Mouse (Mus musculus): ENCODE data around the gene Sox15.
A peak's percentile ranks its signal among the peaks of the same experiment; 100 is the strongest.
"Not testable (repeated sequence)": the region's sequence is repeated elsewhere in the genome, so short reads cannot be mapped to it uniquely, and the experiment has no call there.

Gene Sox15

DNA sequence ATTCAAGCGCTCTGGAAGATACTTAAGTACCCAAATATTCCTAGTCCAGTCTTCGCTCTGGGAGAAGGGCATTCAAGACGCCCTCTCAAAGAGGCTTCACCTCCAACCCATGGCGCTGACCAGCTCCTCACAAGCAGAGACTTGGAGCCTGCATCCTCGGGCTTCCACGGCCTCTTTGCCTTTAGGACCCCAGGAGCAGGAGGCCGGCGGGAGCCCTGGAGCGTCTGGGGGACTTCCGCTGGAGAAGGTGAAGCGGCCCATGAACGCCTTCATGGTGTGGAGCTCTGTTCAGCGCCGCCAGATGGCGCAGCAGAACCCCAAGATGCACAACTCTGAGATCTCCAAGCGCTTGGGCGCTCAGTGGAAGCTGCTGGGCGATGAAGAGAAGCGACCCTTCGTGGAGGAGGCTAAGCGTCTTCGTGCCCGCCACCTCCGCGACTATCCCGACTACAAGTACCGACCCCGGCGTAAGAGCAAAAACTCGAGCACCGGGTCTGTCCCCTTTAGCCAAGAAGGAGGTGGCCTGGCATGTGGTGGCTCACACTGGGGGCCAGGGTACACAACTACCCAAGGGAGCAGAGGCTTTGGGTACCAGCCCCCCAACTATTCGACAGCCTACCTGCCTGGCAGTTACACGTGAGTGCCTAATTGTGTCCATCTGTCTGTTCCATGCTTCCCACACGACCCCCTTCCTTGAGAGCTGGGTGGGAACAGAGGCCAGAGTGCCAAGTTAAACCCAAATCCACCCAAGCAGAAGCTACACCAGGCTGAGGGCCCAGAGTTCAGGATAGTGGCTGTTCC is at the start of gene Sox15:
Gene Sox15 (plus strand): TSS at position 51 of the 801 bp plus-strand sequence.
- peak; percentile 90 for DNase-seq

DNA sequence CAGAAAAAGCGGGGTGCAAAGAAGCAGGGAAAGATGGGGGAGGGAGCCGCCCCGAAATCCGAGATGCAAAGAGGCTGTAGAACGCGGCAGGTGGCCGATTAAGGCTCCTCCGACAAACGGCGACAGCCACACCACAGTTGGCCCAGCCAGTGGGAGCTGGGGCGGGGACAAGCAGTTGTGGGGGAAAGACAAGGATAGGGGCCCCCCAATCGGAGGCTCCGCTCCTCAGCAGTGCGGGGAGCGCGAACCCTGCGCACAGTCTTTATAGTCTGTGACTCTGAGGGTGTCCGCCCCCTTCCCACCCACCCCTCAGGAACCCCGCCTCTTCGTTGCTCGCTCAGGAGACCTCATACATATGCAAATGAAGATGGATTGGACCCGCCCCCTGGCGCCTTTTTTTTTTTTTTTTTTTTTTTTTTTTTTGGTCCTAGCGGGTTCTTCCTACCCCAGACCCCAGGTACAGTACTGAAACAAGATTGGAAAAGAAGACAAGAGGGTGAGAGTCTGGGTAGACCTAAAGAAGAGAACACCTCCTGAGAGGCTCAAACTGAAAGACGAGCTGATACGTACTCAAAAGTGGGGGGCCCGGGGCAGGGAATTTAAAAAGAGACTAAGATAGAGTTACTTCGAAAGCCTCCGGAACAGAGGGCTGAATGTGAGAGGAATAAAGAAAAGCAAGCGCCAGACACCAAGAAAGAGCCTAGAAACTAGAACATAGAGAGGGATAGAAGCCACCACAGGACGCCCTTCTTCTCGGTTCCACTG is 49.2 kb upstream of the Sox15 start, which contains the start of gene Atp1b2:
Gene Atp1b2 (minus strand): TSS at position 217 of the 765 bp plus-strand sequence.
- peak; percentile 87 for DNase-seq

GRCm38 (mm10) chr11:69606491-69606795 is 48.7 kb upstream of the Sox15 start:
- no peak for DNase-seq

- DNase-seq: no peak
Measured at GRCm38 (mm10) chr11:69606832-69607231, 48.3 kb upstream of the Sox15 start.

DNA sequence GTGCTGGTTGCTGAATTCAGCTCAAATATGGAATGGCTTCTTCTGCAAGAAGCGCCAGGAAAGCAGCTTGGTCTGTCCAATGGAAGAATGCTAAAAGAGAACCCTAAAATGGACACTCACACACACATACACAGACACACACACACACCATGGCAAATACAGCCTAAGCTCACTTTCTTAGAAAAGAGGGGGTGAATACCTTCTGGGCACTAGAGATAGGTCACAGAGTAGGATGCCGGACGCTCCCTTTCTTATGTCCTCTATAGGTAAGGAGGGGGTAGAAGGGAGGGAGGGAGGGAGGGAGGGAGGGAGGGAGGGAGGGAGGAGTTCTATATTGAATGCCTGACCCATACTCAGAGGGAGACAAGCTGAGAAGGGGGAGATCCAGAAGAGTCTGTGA is 46.6 kb upstream of the Sox15 start:
- no peak for DNase-seq

DNA sequence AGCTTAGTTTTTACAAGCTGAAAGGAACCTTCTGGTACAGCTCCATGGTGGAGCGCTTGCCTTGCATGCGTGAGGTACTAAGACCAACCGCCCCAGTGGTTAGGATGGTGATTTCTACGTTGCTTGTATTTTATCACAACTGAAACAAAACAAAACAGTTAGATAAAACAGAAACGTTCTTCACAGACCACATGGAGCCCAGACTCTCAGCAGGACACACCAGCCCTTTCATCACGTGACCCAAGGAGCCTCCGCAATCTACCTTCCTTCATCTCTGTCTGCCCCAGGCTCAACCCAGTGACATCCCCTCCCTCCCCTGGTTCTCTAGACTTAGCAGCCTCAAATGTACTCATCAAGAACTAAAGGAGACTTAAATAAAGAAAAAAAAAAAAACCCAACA is 45.7 kb upstream of the Sox15 start:
- no peak for DNase-seq

GRCm38 (mm10) chr11:69610899-69611298 is 44.2 kb upstream of the Sox15 start:
- DNase-seq: no peak

DNA sequence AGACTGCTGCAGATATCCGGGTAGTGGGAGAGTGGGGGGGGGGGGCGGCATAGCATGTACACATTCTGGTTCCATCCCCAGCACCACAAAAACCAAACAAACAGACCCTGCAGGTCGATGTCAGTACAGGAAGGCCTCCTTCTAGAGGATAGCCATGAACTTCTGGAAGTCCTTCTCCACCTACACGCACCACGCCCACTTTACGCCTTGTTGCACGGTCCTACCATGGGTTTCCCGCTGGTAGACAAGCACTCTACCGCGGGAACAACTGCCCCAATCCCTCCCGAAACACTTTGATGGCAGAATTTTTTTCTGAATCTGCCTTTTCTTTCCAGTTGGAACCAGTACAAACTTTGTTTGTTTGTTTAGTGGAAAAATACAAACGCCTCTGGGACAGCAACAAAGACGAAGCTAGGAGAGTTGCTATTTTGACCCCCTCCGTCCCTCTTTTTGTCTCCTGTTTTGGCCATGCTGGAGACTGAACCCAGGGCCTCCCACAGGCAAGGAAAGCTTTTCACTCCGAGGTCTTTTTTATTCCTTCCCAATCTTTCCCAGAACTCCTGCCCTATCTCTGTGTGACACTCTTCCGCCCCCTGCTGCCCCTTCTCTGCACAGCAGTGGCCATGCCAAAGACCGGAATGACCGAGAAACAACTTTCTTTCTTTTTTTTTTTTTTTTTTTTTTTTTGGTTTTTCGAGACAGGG is 41.4 kb upstream of the Sox15 start:
- DNase-seq: peak; percentile 86

GRCm38 (mm10) chr11:69614257-69614588 is 40.9 kb upstream of the Sox15 start:
- not testable (repeated sequence) for DNase-seq

GRCm38 (mm10) chr11:69616781-69617180 is 38.3 kb upstream of the Sox15 start:
- DNase-seq: no peak

DNA sequence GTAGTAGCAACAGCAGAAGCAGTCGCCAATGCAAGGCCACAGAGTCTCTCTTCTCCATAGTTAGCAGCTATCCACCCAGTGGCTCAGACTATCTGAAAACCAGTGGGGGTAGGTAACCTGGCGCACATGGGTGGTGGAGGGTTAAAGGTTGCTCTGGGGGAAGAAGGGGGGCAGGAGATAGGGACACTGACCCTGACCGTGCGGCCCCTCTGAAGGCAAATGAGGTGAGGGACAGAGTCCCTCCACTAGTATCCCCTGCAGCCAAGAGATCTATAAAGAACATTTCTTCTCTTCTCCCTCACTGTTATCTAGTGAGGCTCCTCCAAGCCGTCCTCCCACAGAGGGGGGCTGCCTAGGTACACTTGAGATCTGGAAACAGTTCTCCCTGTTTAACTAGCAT is 37.3 kb upstream of the Sox15 start, which contains the start of gene Shbg:
Gene Shbg (minus strand): TSS at position 101 of the 400 bp plus-strand sequence.
- DNase-seq: no peak

- DNase-seq: no peak
Measured at GRCm38 (mm10) chr11:69620394-69621081, 34.6 kb upstream of the Sox15 start.

DNA sequence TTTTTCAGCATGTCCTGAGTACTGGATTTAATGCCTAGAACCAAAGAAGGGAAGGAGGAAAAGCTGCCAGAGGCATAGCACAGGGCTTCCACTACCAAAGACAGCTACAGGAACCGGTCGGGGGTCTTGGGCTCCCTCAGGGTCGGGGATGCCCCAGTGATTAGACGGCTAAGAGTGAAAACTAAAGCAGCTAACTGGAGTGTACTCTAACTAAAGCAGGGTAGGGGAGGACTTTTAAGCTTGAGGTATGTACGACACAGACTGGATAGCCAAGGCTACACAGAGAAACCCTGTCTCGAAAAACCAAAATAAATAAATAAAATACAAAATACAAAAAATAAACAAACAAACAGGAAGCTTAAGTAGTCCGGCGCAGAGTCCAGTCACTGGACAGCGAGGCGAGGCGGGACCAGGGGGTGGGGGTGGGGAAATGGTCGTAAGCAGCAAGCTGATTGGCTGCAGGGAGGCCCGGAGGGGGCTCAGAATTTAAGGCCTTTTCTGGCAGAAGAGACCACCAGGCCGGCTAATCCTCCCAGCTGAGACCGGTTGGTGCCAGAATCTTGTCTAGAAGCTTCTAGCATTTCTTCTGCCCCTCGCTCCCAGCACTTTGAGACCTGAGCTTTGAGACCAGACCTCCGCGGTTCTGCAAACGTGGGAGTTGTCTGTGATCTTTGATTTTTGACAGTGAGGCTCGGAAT is 33.4 kb upstream of the Sox15 start, which contains the start of gene Sat2:
Gene Sat2 (plus strand): TSS at position 454 of the 698 bp plus-strand sequence.
- DNase-seq: peak; percentile 93

DNA sequence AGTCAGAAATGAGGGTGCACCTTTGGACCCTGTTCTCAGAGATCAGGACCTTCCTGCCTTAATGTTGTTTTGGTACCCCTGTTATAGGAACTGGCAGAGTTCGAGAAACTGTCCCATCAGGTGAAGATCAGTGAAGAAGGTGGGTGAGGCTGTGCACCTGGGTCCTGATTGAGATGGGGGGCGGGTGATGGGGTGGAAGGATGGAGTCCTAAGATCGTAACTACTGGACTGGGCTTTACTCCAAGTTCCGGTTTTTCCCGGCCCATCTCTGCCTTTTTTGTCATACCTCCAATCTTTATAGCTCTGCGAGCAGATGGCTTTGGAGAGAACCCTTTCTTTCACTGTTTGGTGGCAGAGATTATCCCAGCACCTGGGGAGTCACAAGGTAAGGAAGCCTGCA is 32.7 kb upstream of the Sox15 start:
- DNase-seq: no peak

- DNase-seq: no peak
Measured at GRCm38 (mm10) chr11:69623006-69623405, 32.1 kb upstream of the Sox15 start.

DNA sequence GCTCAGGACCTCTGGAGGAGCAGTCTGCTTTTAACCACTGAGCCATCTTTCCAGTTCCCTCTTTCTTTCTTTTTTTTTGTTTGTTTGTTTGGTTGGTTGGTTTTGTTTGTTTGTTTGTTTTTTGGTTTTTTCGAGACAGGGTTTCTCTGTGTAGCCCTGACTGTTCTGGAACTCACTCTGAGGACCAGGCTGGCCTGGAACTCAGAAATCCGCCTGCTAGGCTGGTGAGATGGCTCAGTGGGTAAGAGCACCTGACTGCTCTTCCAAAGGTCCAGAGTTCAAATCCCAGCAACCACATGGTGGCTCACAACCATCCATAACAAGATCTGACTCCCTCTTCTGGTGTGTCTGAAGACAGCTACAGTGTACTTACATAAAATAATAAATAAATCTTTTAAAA is 30.8 kb upstream of the Sox15 start:
- DNase-seq: not testable (repeated sequence)

GRCm38 (mm10) chr11:69628286-69628685 is 26.8 kb upstream of the Sox15 start:
- DNase-seq: peak; percentile 89

DNA sequence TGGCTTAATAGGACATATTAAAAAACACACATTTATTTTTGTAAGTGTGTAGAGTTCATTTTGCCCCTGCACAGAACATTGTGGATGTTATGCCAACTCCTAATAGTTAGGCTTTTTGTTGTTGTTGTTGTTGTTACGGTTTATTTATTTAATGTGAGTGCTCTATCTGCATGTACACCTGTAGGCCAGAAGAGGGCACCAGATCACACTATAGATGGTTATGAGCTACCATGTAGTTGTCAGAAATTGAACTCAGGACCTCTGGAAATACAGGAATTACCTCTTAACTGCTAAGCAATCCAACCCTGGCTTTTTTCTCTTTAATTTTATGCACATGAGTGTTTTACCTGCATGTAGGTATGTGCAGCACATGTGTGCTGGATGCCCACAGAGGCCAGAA is 25.3 kb upstream of the Sox15 start:
- peak; percentile 21 for DNase-seq

DNA sequence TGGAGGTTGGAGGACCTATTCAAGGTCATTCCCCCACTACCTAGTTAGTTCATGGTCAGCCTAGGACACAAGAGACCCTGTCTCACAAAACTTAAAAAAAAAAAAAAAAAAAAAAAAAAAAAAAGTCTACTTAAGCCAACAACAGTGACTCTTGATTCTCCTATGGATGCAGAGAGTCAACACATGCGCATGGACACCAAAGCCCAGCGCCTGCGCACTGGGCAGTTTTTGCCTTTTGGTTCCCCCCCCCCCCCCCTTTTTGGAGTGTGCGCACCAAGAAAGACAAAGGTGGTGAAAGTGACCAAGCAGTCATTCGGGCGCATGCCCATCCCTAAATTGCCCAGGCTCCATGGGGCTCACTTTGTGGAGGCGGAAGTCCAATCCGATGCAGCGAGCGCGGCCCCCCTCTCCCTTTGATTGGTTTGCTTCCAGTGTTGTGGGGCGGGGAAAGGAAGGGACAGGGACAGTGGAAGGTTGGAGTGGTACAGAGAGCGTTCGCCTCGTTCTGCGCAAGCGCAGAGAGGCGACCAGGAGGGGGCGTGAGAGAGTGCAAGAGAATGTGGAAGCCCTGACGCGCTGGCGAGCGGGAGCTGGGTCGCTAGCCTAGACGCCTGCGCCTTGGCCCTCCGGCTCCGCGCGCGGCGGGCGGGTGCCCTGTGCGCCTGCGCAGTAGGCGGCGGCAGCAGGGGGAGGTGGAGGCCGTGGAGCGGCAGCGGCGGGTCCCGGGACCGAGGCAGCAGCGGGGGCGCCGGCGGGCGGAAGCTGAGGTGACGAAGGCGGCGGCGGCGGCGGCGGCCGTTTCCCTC is 22.6 kb upstream of the Sox15 start, which contains the start of gene Fxr2:
Gene Fxr2 (plus strand): TSS at position 707 of the 806 bp plus-strand sequence.
- DNase-seq: peak; percentile 99

DNA sequence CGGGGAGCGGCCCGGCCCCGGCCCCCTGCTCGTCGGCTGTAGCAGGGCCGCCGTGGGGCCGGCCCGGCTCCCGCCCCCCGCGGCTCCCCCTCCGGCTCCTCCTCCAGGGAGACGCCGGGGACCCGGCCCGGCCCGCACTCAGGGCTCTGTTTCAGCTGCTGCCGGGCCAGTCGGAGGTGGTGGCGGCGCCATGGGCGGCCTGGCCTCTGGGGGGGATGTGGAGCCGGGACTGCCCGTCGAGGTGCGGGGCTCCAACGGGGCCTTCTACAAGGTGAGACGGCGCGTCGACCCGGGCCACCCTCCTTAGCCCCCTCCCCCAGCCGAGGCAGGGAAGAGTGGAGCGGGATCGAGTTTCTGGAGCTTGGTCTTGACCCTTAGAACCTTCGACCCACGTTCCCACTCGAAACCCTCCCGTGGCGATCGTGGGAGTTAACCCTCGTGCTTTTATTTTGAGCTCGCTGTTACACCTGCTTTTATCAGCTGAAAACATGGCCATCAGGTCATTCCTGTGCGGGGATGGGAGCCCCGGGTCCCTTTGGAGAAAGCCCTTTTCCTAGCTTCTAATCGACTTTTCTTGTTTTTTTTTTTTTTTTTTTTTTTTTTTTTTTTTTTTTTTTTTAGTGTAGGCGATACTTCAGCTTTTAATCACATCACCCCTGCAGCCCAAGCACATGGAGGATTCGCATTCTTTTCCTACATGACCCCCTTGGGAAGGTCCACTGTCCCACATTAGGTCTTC is 21.8 kb upstream of the Sox15 start:
- no peak for DNase-seq

DNA sequence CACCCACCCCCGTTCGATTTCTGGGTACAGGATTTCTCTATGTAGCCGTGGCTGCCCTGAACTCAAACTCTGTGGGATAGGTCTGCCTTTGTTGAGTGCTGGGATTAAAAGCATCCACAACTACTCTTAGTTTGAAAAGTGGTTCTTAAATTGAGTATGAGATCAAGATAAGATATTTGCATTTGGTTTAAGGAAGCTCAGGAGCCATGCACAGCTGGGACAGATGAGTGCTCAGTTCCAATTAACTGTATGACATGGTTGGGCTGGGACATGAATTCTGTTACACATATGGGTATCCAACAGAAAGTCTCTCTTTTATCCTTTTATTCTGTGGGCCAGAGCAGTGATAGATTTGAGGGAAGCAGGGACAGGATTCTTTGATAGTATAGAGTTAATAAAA is 19.6 kb upstream of the Sox15 start:
- DNase-seq: no peak

Measured in embryo, embryonic 11 days (tissue).